Mouse (Mus musculus) CH12.LX (cell line): ENCODE results near the gene Ankra2.

Experiments used
- BHLHE40 ChIP-seq: IDR thresholded peaks from 2 replicates; pipeline ENCODE4 v1.6.1; 2011; ENCODE audit warnings: mild to moderate bottlenecking, low read depth, low read length, improper control_type of control experiment
- CHD2 ChIP-seq: IDR thresholded peaks from 2 replicates; pipeline ENCODE4 v1.6.1; 2011; ENCODE audit warnings: low read length, improper control_type of control experiment
- CTCF ChIP-seq, 2 experiments: IDR thresholded peaks in 1 of 2; conservative IDR thresholded peaks in 1 of 2; 2 replicates each; pipeline ENCODE4 v1.5.1; 2011 to 2012; ENCODE audit warnings: low read depth in 2 of 2, low read length in 2 of 2, improper control_type of control experiment in 1 of 2, inconsistent platforms in 1 of 2, mild to moderate bottlenecking in 1 of 2, moderate library complexity in 1 of 2
- GABPA ChIP-seq: IDR thresholded peaks from 2 replicates; pipeline ENCODE4 v1.6.1; 2012; ENCODE audit warnings: low read depth, low read length, improper control_type of control experiment, inconsistent platforms; ENCODE audit not compliant: insufficient replicate concordance
- HCFC1 ChIP-seq: IDR thresholded peaks from 2 replicates; pipeline ENCODE4 v1.6.1; 2012; ENCODE audit warnings: low read depth, mild to moderate bottlenecking, inconsistent platforms, low read length, improper control_type of control experiment
- MAZ ChIP-seq: IDR thresholded peaks from 2 replicates; pipeline ENCODE4 v1.6.1; 2012; ENCODE audit warnings: low read depth, mild to moderate bottlenecking, inconsistent platforms, low read length, improper control_type of control experiment, moderate library complexity
- NRF1 ChIP-seq: IDR thresholded peaks from 2 replicates; pipeline ENCODE4 v1.6.1; 2014; ENCODE audit warnings: low read depth, mild to moderate bottlenecking, inconsistent platforms, low read length, improper control_type of control experiment, moderate library complexity
- PAX5 ChIP-seq: IDR thresholded peaks from 2 replicates; pipeline ENCODE4 v1.6.1; 2012; ENCODE audit warnings: low read length, inconsistent platforms, mixed read lengths
- POLR2A ChIP-seq: IDR thresholded peaks from 2 replicates; pipeline ENCODE4 v1.6.1; 2011; ENCODE audit warnings: low read depth, mild to moderate bottlenecking, improper control_type of control experiment, low read length
- SMC3 ChIP-seq: IDR thresholded peaks from 2 replicates; pipeline ENCODE4 v1.6.1; 2011; ENCODE audit warnings: low read depth, low read length, improper control_type of control experiment
- USF2 ChIP-seq: conservative IDR thresholded peaks from 2 replicates; pipeline ENCODE4 v1.6.1; 2011; ENCODE audit warnings: low read depth, low read length, improper control_type of control experiment
- ZMIZ1 ChIP-seq: IDR thresholded peaks from 2 replicates; pipeline ENCODE4 v1.6.1; 2012; ENCODE audit warnings: low read depth, mild to moderate bottlenecking, inconsistent platforms, low read length, improper control_type of control experiment

DNA sequence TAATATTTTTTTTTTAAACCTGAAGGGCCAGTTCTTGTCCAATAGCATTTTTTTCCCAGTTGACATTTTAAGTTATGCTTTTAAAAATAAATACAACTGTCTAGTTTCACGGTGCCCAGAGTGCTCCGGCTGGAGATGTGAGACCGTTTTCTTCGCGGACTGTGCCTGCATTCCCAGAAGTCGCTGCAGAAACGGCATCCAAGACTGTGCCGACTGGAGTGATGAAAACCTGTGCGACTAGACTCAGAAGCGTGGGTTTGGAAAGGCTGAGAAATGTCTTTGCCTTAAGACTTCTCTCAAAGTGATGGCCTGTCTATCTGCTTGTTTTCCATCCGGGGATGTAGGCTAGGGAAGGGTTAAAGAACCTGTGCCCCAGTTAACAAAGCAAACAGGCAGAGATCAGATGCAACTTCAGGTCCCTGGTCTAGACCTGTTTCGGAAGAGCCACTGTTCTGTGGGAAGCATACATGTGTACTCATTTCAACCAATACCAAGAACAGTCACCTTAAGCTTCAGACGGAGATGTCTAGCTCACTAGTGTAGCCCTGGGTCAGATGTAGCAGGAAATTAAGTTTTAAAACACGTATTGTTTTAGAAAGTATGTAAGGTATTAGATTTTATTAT, 44.1 kb downstream of the Ankra2 start:
- TF ChIP-seq SMC3 (no peak), USF2 (no peak), HCFC1 (no peak), CTCF (conservative IDR thresholded peaks at IDR 0.05 in 1 of 2, IDR thresholded peaks at IDR 0.05 in 1 of 2; ENCODE audit: low read depth in 2 of 2, low read length in 2 of 2) (no peak), POLR2A (no peak), ZMIZ1 (no peak), MAZ (no peak), CHD2 (no peak), PAX5 (no peak), BHLHE40 (no peak), NRF1 (no peak), GABPA (no peak)
